Mouse (Mus musculus) cerebellum, postnatal 4 days (tissue): ENCODE data around the gene Dctn3.
"Not testable (repeated sequence)": the region's sequence is repeated elsewhere in the genome, so short reads cannot be mapped to it uniquely, and the experiment has no call there.

Source experiments
- DNase-seq, 2 experiments: peaks; one replicate each; pipeline ENCODE4 v3.0.0; 2022; ENCODE audit warnings: low spot score in 2 of 2, mixed read lengths in 1 of 2

Gene Dctn3

GRCm38 (mm10) chr4:41738256-41738603 is 15.3 kb upstream of the Dctn3 start:
- no peak for DNase-seq

GRCm38 (mm10) chr4:41737602-41738255 is 14.8 kb upstream of the Dctn3 start:
- DNase-seq = peak; percentile 61 to 73

- DNase-seq = no peak
These were observed 8.2 kb upstream of the Dctn3 start, which contains the start of gene Arid3c for GRCm38 (mm10) chr4:41731052-41731765. Arid3c (minus strand) TSS chr4:41731142.

GRCm38 (mm10) chr4:41726826-41727621 is 4.1 kb upstream of the Dctn3 start:
- no peak for DNase-seq

- no peak for DNase-seq
These were observed 6.1 kb downstream of the Dctn3 start for GRCm38 (mm10) chr4:41716834-41717233.

GRCm38 (mm10) chr4:41715596-41715995 is 7.4 kb downstream of the Dctn3 start:
- DNase-seq = peak in 1 of 2 experiments; percentile 55

GRCm38 (mm10) chr4:41715082-41715481 is 7.9 kb downstream of the Dctn3 start:
- DNase-seq = no peak

- DNase-seq = peak in 1 of 2 experiments; percentile 69
These were observed 8.7 kb downstream of the Dctn3 start for GRCm38 (mm10) chr4:41714276-41714675.

- DNase-seq = peak; percentile 65 to 92
These were observed 9.5 kb downstream of the Dctn3 start, which contains the start of gene Rpp25l for GRCm38 (mm10) chr4:41713197-41714067. Rpp25l (minus strand) TSS chr4:41713534.

GRCm38 (mm10) chr4:41712421-41713196 is 10.4 kb downstream of the Dctn3 start:
- no peak for DNase-seq

- DNase-seq = no peak
These were observed 11.1 kb downstream of the Dctn3 start for GRCm38 (mm10) chr4:41711705-41712375.

- DNase-seq = no peak
These were observed 12.7 kb downstream of the Dctn3 start for GRCm38 (mm10) chr4:41710229-41710628.

GRCm38 (mm10) chr4:41708192-41708745 is 14.7 kb downstream of the Dctn3 start:
- DNase-seq = no peak

GRCm38 (mm10) chr4:41707011-41707535 is 15.9 kb downstream of the Dctn3 start:
- peak in 1 of 2 experiments; percentile 74 for DNase-seq

- no peak for DNase-seq
These were observed 16.8 kb downstream of the Dctn3 start for GRCm38 (mm10) chr4:41705922-41706754.

GRCm38 (mm10) chr4:41704651-41705050 is 18.3 kb downstream of the Dctn3 start:
- no peak for DNase-seq

- DNase-seq = not testable (repeated sequence)
These were observed 20.7 kb downstream of the Dctn3 start for GRCm38 (mm10) chr4:41702226-41702625.

- DNase-seq = not testable (repeated sequence)
These were observed 22.7 kb downstream of the Dctn3 start for GRCm38 (mm10) chr4:41700224-41700623.
